Mouse (Mus musculus): ENCODE results near the gene Hpca.
A peak's percentile ranks its signal among the peaks of the same experiment; 100 is the strongest.

The Hpca gene

GRCm38 (mm10) chr4:129136189-129136578 is 14.3 kb upstream of the Hpca start:
- DNase-seq (ENCODE audit: low read depth, low spot score) = no peak

GRCm38 (mm10) chr4:129135637-129136036 is 13.8 kb upstream of the Hpca start:
- DNase-seq (ENCODE audit: low read depth, low spot score) = no peak

GRCm38 (mm10) chr4:129134799-129135585 is 13.2 kb upstream of the Hpca start:
- DNase-seq (ENCODE audit: low read depth, low spot score) = peak; percentile 70

GRCm38 (mm10) chr4:129130755-129131303 is 9.0 kb upstream of the Hpca start:
- DNase-seq (ENCODE audit: low read depth, low spot score) = peak; percentile 92

- DNase-seq (ENCODE audit: low read depth, low spot score) = peak; percentile 86
These were observed 8.3 kb upstream of the Hpca start for GRCm38 (mm10) chr4:129130149-129130548.

- DNase-seq (ENCODE audit: low read depth, low spot score) = peak; percentile 52
These were observed 7.6 kb upstream of the Hpca start for GRCm38 (mm10) chr4:129129387-129129786.

- DNase-seq (ENCODE audit: low read depth, low spot score) = no peak
These were observed 6.9 kb upstream of the Hpca start for GRCm38 (mm10) chr4:129128582-129129338.

- no peak for DNase-seq (ENCODE audit: low read depth, low spot score)
These were observed 4.1 kb upstream of the Hpca start for GRCm38 (mm10) chr4:129125736-129126451.

- no peak for DNase-seq (ENCODE audit: low read depth, low spot score)
These were observed 2.9 kb upstream of the Hpca start for GRCm38 (mm10) chr4:129124652-129125146.

- DNase-seq (ENCODE audit: low read depth, low spot score) = no peak
These were observed 883 bp upstream of the Hpca start for GRCm38 (mm10) chr4:129122719-129123118.

- no peak for DNase-seq (ENCODE audit: low read depth, low spot score)
These were observed 271 bp upstream of the Hpca start for GRCm38 (mm10) chr4:129122107-129122506.

GRCm38 (mm10) chr4:129120520-129121445 is 1.1 kb downstream of the Hpca start:
- no peak for DNase-seq (ENCODE audit: low read depth, low spot score)

GRCm38 (mm10) chr4:129119708-129120107 is 2.1 kb downstream of the Hpca start:
- no peak for DNase-seq (ENCODE audit: low read depth, low spot score)

GRCm38 (mm10) chr4:129117720-129118510 is 3.9 kb downstream of the Hpca start:
- no peak for DNase-seq (ENCODE audit: low read depth, low spot score)

- DNase-seq (ENCODE audit: low read depth, low spot score) = no peak
These were observed 5.1 kb downstream of the Hpca start for GRCm38 (mm10) chr4:129116703-129117102.

- peak; percentile 96 for DNase-seq (ENCODE audit: low read depth, low spot score)
These were observed 8.5 kb downstream of the Hpca start for GRCm38 (mm10) chr4:129113083-129113988.

- no peak for DNase-seq (ENCODE audit: low read depth, low spot score)
These were observed 9.6 kb downstream of the Hpca start for GRCm38 (mm10) chr4:129112231-129112630.

GRCm38 (mm10) chr4:129111350-129111749 is 10.5 kb downstream of the Hpca start:
- peak; percentile 43 for DNase-seq (ENCODE audit: low read depth, low spot score)

GRCm38 (mm10) chr4:129110804-129111203 is 11.0 kb downstream of the Hpca start:
- no peak for DNase-seq (ENCODE audit: low read depth, low spot score)

All from A20 (cell line).